Mouse (Mus musculus) thymus, adult 2 months (tissue): ENCODE measurements around the gene Crebrf. TPM values are rescaled to one million over a fixed set of nuclear protein-coding genes. Genes with fewer than 3 reads are reported as not detected.
A peak's percentile ranks its signal among the peaks of the same experiment; 100 is the strongest.

Experiments used
- DNase-seq: peaks from one replicate; pipeline ENCODE4 v3.0.0; 2021
- H3K27ac ChIP-seq: fragments of 200-500 bp; 2 replicates; pipeline ENCODE4 v1.5.1; 2012; ENCODE audit warnings: low read length, control low read depth; ENCODE audit not compliant: control insufficient read depth, insufficient read depth
- H3K27me3 ChIP-seq: fragments of 200-500 bp; 2 replicates; pipeline ENCODE4 v1.6.1; 2012; ENCODE audit warnings: mild to moderate bottlenecking, low read length, moderate library complexity, mixed read lengths; ENCODE audit not compliant: control insufficient read depth, insufficient read depth
- H3K36me3 ChIP-seq: fragments of 200-500 bp; 2 replicates; pipeline ENCODE4 v1.6.1; 2012; ENCODE audit warnings: mild to moderate bottlenecking, low read length, moderate library complexity; ENCODE audit not compliant: control insufficient read depth, insufficient read depth
- H3K4me1 ChIP-seq: fragments of 200-500 bp; replicated peaks from 2 replicates; pipeline ENCODE4 v1.6.1; 2012; ENCODE audit warnings: low read length; ENCODE audit not compliant: control insufficient read depth, insufficient read depth
- H3K4me3 ChIP-seq: fragments of 200-500 bp; 2 replicates; pipeline ENCODE4 v1.5.1; 2012; ENCODE audit warnings: mild to moderate bottlenecking, low read length, control low read depth, moderate library complexity; ENCODE audit not compliant: control insufficient read depth, insufficient read depth
- CTCF ChIP-seq: fragments of 200-500 bp; IDR thresholded peaks from 2 replicates; pipeline ENCODE4 v1.5.1; 2012; ENCODE audit warnings: mild to moderate bottlenecking, control low read depth, low read length, moderate library complexity, borderline replicate concordance; ENCODE audit not compliant: control insufficient read depth, poor library complexity, insufficient read depth; ENCODE audit errors: extremely low read depth
- POLR2A ChIP-seq: fragments of 200-500 bp; IDR thresholded peaks from 2 replicates; pipeline ENCODE4 v1.6.1; 2012; ENCODE audit warnings: mild to moderate bottlenecking, low read length, control low read depth, moderate library complexity; ENCODE audit not compliant: control insufficient read depth, poor library complexity, insufficient read depth; ENCODE audit errors: extremely low read depth
- WGBS: fragments of 180-500 bp; shearing (Covaris S2); methylation state at CpG from one replicate; pipeline ENCODE4 v1.1.7; 2018; 5-methylcytosine and 5-hydroxymethylcytosine counted together
- polyA plus RNA-seq: library from polyadenylated mRNA; depleted of rRNA; stranded (reverse); fragments of >200 nt; gene quantifications from 2 replicates; pipeline ENCODE4 v1.2.3, GENCODE M21; 2012

Crebrf gene
- polyA plus RNA-seq, 1 experiment: 8.0 TPM

GRCm38 (mm10) chr17:26693424-26693823 lies 22.0 kb upstream of the Crebrf start:
- H3K27ac ChIP-seq: no peak overlapping the region
- H3K27me3 ChIP-seq: no peaks in the 10 kb centered on the region
- H3K4me1 ChIP-seq: no peaks in the 10 kb centered on the region
- TF ChIP-seq CTCF (no peak), POLR2A (no peak)
- WGBS: 96% methylated on average over 7 of the region's 7 CpGs
- DNase-seq: no peak
- peaks cover 26% of the 10 kb centered on the region for H3K36me3 ChIP-seq
- H3K4me3 ChIP-seq: no peak overlapping the region

DNA sequence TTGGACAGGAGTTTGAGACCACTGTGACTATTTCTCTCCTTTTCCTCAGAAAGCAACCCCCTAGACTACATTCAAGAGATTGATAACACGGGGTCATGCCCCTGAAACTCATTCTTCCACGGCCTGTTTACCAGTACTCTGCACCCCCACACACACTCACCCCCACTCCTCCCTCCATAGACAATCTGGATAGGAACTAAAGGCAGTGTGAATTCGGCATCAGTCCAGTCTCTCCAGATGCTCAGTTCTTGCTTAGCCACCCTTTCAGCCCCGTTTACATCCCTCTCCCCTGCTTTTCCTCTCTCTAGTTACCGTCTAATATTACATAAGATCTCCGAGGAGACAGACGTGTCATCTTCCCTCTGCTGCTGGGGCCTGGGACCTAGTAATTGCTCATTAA lies 21.3 kb upstream of the Crebrf start:
- no peaks in the 10 kb centered on the region for H3K4me1 ChIP-seq
- no peak for DNase-seq
- no peak overlapping the region for H3K4me3 ChIP-seq
- H3K27me3 ChIP-seq: no peaks in the 10 kb centered on the region
- peaks cover 30% of the 10 kb centered on the region for H3K36me3 ChIP-seq
- TF ChIP-seq POLR2A (no peak), CTCF (no peak)
- no peak overlapping the region for H3K27ac ChIP-seq
- 93% methylated on average over 7 of the region's 7 CpGs for WGBS

GRCm38 (mm10) chr17:26695193-26695592 lies 20.3 kb upstream of the Crebrf start:
- Histone ChIP-seq H3K4me3 (no peak overlapping the region), H3K27ac (no peak overlapping the region), H3K4me1 (no peaks in the 10 kb centered on the region), H3K27me3 (no peaks in the 10 kb centered on the region), H3K36me3 (peaks cover 40% of the 10 kb centered on the region)
- no peak for DNase-seq
- TF ChIP-seq CTCF (no peak), POLR2A (no peak)
- 93% methylated on average over 3 of the region's 3 CpGs for WGBS

DNA sequence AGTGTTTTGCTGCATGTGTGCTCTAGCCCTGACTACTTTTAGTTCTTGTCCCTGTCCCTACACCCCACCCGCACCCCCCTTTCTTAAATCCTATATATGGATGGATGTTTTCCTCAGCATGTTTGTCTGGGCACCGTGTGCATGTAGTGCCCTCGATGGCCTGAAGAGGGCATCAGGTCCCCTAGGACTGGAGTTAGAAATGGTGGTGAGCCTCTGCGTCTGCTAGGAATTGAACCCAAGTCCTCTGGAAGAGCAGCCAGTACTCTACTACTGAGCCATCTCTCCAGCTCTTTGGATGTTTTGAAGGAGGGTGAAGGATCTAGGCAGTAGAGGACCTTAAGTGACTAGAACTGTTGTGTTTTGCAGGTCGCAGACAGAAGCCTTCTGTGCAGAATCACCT lies 16.6 kb upstream of the Crebrf start:
- no peak overlapping the region for H3K4me3 ChIP-seq
- H3K4me1 ChIP-seq: no peaks in the 10 kb centered on the region
- TF ChIP-seq POLR2A (no peak), CTCF (peak; percentile 26; the same call in 1 of the 2 replicates)
- H3K27ac ChIP-seq: no peak overlapping the region
- peaks cover 44% of the 10 kb centered on the region for H3K36me3 ChIP-seq
- no peaks in the 10 kb centered on the region for H3K27me3 ChIP-seq
- DNase-seq: peak; percentile 30
- 94% methylated on average over 5 of the region's 5 CpGs for WGBS

- Histone ChIP-seq H3K27ac (no peak overlapping the region), H3K27me3 (no peaks in the 10 kb centered on the region), H3K4me3 (no peak overlapping the region), H3K36me3 (peaks cover 44% of the 10 kb centered on the region), H3K4me1 (no peaks in the 10 kb centered on the region)
- DNase-seq: no peak
- TF ChIP-seq CTCF: no peak
- TF ChIP-seq POLR2A: no peak
- WGBS: 96% methylated on average over 10 of the region's 10 CpGs
Observed at GRCm38 (mm10) chr17:26699819-26700616, 15.4 kb upstream of the Crebrf start.

DNA sequence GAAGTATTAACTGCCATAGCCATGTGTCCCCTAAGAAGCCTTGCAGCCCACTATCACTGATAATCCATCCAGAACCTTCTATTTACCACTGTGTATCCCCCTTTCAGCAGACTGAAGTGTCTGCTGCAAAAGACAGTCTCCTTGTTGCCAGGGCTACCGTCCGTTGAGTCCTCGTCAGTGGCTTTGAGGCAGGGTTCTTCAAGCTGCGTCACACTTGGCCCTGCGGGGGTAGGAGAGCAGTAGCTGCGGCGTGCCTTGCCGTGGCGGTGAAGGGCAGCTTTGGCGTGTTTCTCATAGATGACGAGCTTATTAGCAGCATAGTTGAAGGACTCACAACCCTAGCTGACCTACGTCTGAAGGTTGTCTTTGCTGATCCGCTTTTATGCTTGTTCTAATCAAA lies 13.9 kb upstream of the Crebrf start:
- no peaks in the 10 kb centered on the region for H3K27me3 ChIP-seq
- H3K27ac ChIP-seq: no peak overlapping the region
- no peak for DNase-seq
- no peak overlapping the region for H3K4me3 ChIP-seq
- TF ChIP-seq CTCF: no peak
- TF ChIP-seq POLR2A: no peak
- 96% methylated on average over 13 of the region's 13 CpGs for WGBS
- no peaks in the 10 kb centered on the region for H3K4me1 ChIP-seq
- H3K36me3 ChIP-seq: peaks cover 29% of the 10 kb centered on the region
